Mouse (Mus musculus): ENCODE measurements around the gene Olfr1265. TPM values are rescaled to one million over a fixed set of nuclear protein-coding genes. Genes with fewer than 3 reads are reported as not detected.

Olfr1265 gene
- polyA plus RNA-seq (2011; ENCODE audit: insufficient read depth, insufficient read length, low read depth, missing spikeins), result not detected in 2 replicates

- TF ChIP-seq POLR2A (IDR thresholded peaks at IDR 0.05; ENCODE audit: insufficient read depth, low read length) (no peak), CTCF (IDR thresholded peaks at IDR 0.05; ENCODE audit: low read depth, low read length) (no peak), EP300 (IDR thresholded peaks at IDR 0.05; ENCODE audit: insufficient read depth, low read depth, low read length) (no peak)
- Histone ChIP-seq H3K9me3 (replicated peaks; ENCODE audit: control insufficient read depth, insufficient read depth, low read length, poor library complexity, severe bottlenecking) (no peaks in the 10 kb centered on the region), H3K9ac (ENCODE audit: low read depth, poor library complexity, severe bottlenecking) (no peak within 1 kb of the TSS), H3K27me3 (ENCODE audit: control insufficient read depth, insufficient read depth, low read length, poor library complexity, severe bottlenecking) (no peaks in the 10 kb centered on the region), H3K4me1 (ENCODE audit: control insufficient read depth, insufficient read depth, low read length) (no peaks in the 10 kb centered on the region), H3K36me3 (ENCODE audit: control insufficient read depth, insufficient read depth, low read length, poor library complexity, severe bottlenecking) (no peaks in the 10 kb centered on the region), H3K4me3 (ENCODE audit: low read depth, low read length) (no peak within 1 kb of the TSS), H3K27ac (ENCODE audit: insufficient read depth, low read length) (no peak within 1 kb of the TSS)
These were observed at the start of gene Olfr1265 for GRCm38 (mm10) chr2:90035037-90035436. Gene Olfr1265, plus strand, starts transcription at chr2:90035337.

- no peaks in the 10 kb centered on the region for H3K9me3 ChIP-seq (replicated peaks; ENCODE audit: control insufficient read depth, insufficient read depth, low read length, poor library complexity, severe bottlenecking)
- H3K36me3 ChIP-seq (ENCODE audit: control insufficient read depth, insufficient read depth, low read length, poor library complexity, severe bottlenecking), result no peaks in the 10 kb centered on the region
- no peak within 1 kb of the TSS for H3K4me3 ChIP-seq (ENCODE audit: low read depth, low read length)
- no peaks in the 10 kb centered on the region for H3K27me3 ChIP-seq (ENCODE audit: control insufficient read depth, insufficient read depth, low read length, poor library complexity, severe bottlenecking)
- H3K4me1 ChIP-seq (ENCODE audit: control insufficient read depth, insufficient read depth, low read length), result no peaks in the 10 kb centered on the region
- TF ChIP-seq EP300 (IDR thresholded peaks at IDR 0.05; ENCODE audit: insufficient read depth, low read depth, low read length) (no peak), POLR2A (IDR thresholded peaks at IDR 0.05; ENCODE audit: insufficient read depth, low read length) (no peak), CTCF (IDR thresholded peaks at IDR 0.05; ENCODE audit: low read depth, low read length) (no peak)
- no peak within 1 kb of the TSS for H3K27ac ChIP-seq (ENCODE audit: insufficient read depth, low read length)
- H3K9ac ChIP-seq (ENCODE audit: low read depth, poor library complexity, severe bottlenecking), result no peak within 1 kb of the TSS
These were observed 44.2 kb upstream of the Olfr1265 start, which contains the start of gene Olfr1261 for GRCm38 (mm10) chr2:89990921-89991320. Gene Olfr1261, plus strand, starts transcription at chr2:89991221.

DNA sequence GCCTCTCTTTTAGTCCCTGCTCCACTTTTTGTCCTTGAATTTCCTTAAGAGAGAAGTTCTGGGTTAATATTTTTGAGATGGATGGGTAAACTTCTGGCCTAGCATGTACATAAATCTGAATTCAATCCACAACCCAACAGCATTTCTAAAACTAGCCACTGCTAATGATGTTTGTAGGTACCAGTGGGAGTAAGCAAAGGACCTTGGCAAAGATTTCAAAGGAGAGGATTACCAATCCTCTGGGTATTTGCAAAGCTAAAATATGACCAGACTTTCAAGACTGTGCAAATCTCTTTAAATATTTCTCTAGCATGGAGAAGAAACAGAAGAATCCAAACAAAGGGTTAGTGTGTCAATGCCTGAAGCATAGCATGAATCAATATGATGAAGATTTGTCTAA is 35.3 kb upstream of the Olfr1265 start, which contains the start of gene Olfr1262:
Gene Olfr1262, plus strand, starts transcription at position 301 of the 400 bp plus-strand sequence.
- Histone ChIP-seq H3K9ac (ENCODE audit: low read depth, poor library complexity, severe bottlenecking) (no peak within 1 kb of the TSS), H3K27me3 (ENCODE audit: control insufficient read depth, insufficient read depth, low read length, poor library complexity, severe bottlenecking) (no peaks in the 10 kb centered on the region), H3K4me1 (ENCODE audit: control insufficient read depth, insufficient read depth, low read length) (no peaks in the 10 kb centered on the region), H3K9me3 (replicated peaks; ENCODE audit: control insufficient read depth, insufficient read depth, low read length, poor library complexity, severe bottlenecking) (no peaks in the 10 kb centered on the region), H3K4me3 (ENCODE audit: low read depth, low read length) (no peak within 1 kb of the TSS), H3K27ac (ENCODE audit: insufficient read depth, low read length) (no peak within 1 kb of the TSS), H3K36me3 (ENCODE audit: control insufficient read depth, insufficient read depth, low read length, poor library complexity, severe bottlenecking) (no peaks in the 10 kb centered on the region)
- TF ChIP-seq EP300 (IDR thresholded peaks at IDR 0.05; ENCODE audit: insufficient read depth, low read depth, low read length), result no peak

- Histone ChIP-seq H3K4me3 (ENCODE audit: low read depth, low read length) (no peak within 1 kb of the TSS), H3K4me1 (ENCODE audit: control insufficient read depth, insufficient read depth, low read length) (no peaks in the 10 kb centered on the region), H3K27ac (ENCODE audit: insufficient read depth, low read length) (no peak within 1 kb of the TSS), H3K27me3 (ENCODE audit: control insufficient read depth, insufficient read depth, low read length, poor library complexity, severe bottlenecking) (no peaks in the 10 kb centered on the region), H3K9me3 (replicated peaks; ENCODE audit: control insufficient read depth, insufficient read depth, low read length, poor library complexity, severe bottlenecking) (no peaks in the 10 kb centered on the region), H3K9ac (ENCODE audit: low read depth, poor library complexity, severe bottlenecking) (no peak within 1 kb of the TSS), H3K36me3 (ENCODE audit: control insufficient read depth, insufficient read depth, low read length, poor library complexity, severe bottlenecking) (no peaks in the 10 kb centered on the region)
- no peak for TF ChIP-seq POLR2A (IDR thresholded peaks at IDR 0.05; ENCODE audit: insufficient read depth, low read length)
- no peak for TF ChIP-seq CTCF (IDR thresholded peaks at IDR 0.05; ENCODE audit: low read depth, low read length)
- no peak for TF ChIP-seq EP300 (IDR thresholded peaks at IDR 0.05; ENCODE audit: insufficient read depth, low read depth, low read length)
These were observed 23.3 kb upstream of the Olfr1265 start, which contains the start of gene Olfr1263 for GRCm38 (mm10) chr2:90011831-90012230. Gene Olfr1263, plus strand, starts transcription at chr2:90012131.

DNA sequence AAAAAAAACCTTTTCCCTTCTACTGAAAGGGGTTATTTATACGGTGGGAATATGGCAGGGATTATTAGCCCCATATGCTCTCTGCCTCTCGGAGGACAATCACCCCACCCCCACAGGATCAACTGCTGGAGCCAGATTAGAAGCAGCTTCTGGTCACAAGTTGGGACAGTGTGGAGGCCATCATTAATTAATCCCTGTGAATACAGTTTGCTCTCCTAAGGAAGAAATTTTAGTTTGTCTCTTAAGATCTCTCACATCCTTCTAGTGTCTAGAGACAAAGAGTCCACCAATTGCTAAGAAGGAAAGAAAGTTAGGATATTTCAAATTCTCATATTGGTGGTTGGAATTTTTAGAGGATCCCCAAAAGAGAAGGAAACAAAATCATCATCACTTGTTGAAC is 9.7 kb upstream of the Olfr1265 start, which contains the start of gene Olfr1264:
Gene Olfr1264, minus strand, starts transcription at position 101 of the 400 bp plus-strand sequence.
- H3K27me3 ChIP-seq (ENCODE audit: control insufficient read depth, insufficient read depth, low read length, poor library complexity, severe bottlenecking), result no peaks in the 10 kb centered on the region
- no peaks in the 10 kb centered on the region for H3K36me3 ChIP-seq (ENCODE audit: control insufficient read depth, insufficient read depth, low read length, poor library complexity, severe bottlenecking)
- no peaks in the 10 kb centered on the region for H3K9me3 ChIP-seq (replicated peaks; ENCODE audit: control insufficient read depth, insufficient read depth, low read length, poor library complexity, severe bottlenecking)
- H3K4me1 ChIP-seq (ENCODE audit: control insufficient read depth, insufficient read depth, low read length), result no peaks in the 10 kb centered on the region
- no peak for TF ChIP-seq CTCF (IDR thresholded peaks at IDR 0.05; ENCODE audit: low read depth, low read length)
- TF ChIP-seq EP300 (IDR thresholded peaks at IDR 0.05; ENCODE audit: insufficient read depth, low read depth, low read length), result no peak
- TF ChIP-seq POLR2A (IDR thresholded peaks at IDR 0.05; ENCODE audit: insufficient read depth, low read length), result no peak
- H3K9ac ChIP-seq (ENCODE audit: low read depth, poor library complexity, severe bottlenecking), result no peak within 1 kb of the TSS
- no peak within 1 kb of the TSS for H3K4me3 ChIP-seq (ENCODE audit: low read depth, low read length)
- H3K27ac ChIP-seq (ENCODE audit: insufficient read depth, low read length), result no peak within 1 kb of the TSS

DNA sequence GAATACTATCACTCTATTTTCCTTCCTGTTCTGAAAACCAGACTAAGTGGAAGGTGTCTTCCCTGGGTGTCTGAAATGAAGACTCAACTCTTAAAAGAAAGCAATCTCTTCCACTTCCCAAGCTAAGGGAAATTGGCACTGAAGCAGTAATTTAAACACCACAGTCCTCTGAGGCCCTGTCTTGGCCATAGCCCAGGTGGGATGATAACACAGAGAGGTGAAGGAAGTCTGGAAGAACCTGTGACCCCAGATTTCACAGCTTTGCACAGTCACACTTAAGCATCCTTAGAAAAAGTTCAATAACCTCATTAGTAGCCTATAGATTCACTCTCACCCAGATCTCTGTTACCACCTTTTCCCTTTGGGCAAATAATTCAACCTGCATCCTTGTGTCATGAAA is 28.4 kb downstream of the Olfr1265 start, which contains the start of gene Olfr140:
Gene Olfr140, minus strand, starts transcription at position 101 of the 400 bp plus-strand sequence.
- no peaks in the 10 kb centered on the region for H3K36me3 ChIP-seq (ENCODE audit: control insufficient read depth, insufficient read depth, low read length, poor library complexity, severe bottlenecking)
- TF ChIP-seq POLR2A (IDR thresholded peaks at IDR 0.05; ENCODE audit: insufficient read depth, low read length) (no peak), CTCF (IDR thresholded peaks at IDR 0.05; ENCODE audit: low read depth, low read length) (no peak), EP300 (IDR thresholded peaks at IDR 0.05; ENCODE audit: insufficient read depth, low read depth, low read length) (no peak)
- H3K4me3 ChIP-seq (ENCODE audit: low read depth, low read length), result no peak within 1 kb of the TSS
- no peaks in the 10 kb centered on the region for H3K27me3 ChIP-seq (ENCODE audit: control insufficient read depth, insufficient read depth, low read length, poor library complexity, severe bottlenecking)
- no peak within 1 kb of the TSS for H3K27ac ChIP-seq (ENCODE audit: insufficient read depth, low read length)
- H3K9me3 ChIP-seq (replicated peaks; ENCODE audit: control insufficient read depth, insufficient read depth, low read length, poor library complexity, severe bottlenecking), result no peaks in the 10 kb centered on the region
- no peak within 1 kb of the TSS for H3K9ac ChIP-seq (ENCODE audit: low read depth, poor library complexity, severe bottlenecking)
- no peaks in the 10 kb centered on the region for H3K4me1 ChIP-seq (ENCODE audit: control insufficient read depth, insufficient read depth, low read length)
